Mouse (Mus musculus) testis, postnatal 14 days (tissue): ENCODE data around the gene 1700061G19Rik.
"Not testable (repeated sequence)": the region's sequence is repeated elsewhere in the genome, so short reads cannot be mapped to it uniquely, and the experiment has no call there.

Experiments used
- DNase-seq: peaks from one replicate; pipeline ENCODE4 v3.0.0; 2021; ENCODE audit warnings: low spot score

Gene 1700061G19Rik

DNA sequence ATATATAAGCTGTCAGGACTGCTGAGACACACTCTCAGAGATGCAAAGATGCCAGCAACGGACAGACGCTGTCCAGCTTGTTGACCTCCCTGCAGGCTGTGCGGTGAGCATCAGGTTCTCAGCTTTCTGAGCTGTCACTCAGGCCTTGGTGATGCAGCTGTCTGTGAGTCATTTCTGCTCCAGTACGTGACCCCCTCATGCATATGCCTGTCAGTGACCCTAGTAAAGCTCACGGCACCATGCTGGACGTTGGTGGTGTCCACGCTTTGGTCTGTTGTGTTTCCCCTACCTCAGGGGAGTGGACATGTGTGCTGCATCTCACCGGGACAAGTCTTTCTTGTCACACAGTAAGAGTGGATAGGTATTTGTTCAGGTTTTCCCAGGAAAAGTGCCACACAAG lies 3.5 kb upstream of the 1700061G19Rik start:
- no peak for DNase-seq

DNA sequence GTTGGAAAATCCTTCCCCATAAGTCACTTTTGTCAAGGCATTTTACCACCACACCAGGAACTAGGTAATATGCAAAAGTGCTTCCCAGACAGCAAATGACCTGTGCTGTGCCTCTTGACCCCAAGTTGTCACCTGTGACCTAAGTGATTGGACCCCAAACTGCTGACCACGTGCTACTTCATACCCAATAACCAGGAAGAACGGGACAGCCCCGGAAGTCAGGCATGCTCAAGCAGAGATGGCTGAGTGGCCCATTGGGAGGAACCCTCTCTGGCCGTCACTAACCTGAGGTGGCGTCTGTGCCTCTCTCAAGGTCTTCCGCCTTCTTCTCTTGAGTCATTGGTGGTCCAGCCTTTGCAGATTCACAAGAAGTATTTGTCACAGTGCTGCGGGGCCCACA lies 2.8 kb upstream of the 1700061G19Rik start:
- no peak for DNase-seq

DNA sequence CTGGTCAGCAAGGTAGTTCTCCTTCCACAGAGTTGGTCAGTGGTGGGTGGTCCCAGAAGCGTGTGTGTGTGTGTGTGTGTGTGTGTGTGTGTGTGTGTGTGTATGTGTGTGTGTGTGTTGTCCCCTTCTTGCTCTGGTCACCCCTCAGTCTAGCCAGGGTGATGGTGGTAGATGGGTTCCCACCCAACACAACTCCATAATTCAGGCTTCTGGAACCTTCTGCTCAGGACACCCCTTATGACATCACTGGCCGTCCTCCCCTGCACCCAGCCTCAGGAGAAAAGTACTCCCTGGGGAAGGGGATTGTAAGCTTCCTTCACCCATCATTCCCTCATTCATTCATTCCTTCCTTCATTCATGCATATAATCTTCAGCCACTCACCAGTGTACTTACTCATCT lies 1.0 kb upstream of the 1700061G19Rik start, which contains the start of gene Acsbg2:
Gene Acsbg2, minus strand, starts transcription at position 211 of the 400 bp plus-strand sequence.
- DNase-seq: no peak

DNA sequence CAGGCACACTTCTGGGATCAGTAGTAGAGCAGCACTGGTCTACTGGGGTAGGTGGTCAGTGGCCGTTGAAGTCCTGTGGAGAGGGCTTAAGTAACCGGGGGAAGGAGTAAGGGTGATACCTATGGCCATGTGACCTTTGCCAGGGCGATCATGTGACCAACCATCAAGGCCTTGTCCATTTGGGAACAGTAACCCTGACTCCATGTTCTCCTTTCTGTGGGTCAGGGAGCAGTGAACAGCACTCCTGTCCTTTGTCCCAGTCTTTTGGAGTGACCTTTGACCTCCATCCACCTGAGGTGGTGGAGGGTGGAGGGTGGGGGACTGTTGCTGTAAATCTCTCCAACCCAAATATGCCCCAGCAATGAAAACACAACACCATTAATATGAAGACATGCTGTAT lies 1.2 kb downstream of the 1700061G19Rik start:
- DNase-seq: no peak

DNA sequence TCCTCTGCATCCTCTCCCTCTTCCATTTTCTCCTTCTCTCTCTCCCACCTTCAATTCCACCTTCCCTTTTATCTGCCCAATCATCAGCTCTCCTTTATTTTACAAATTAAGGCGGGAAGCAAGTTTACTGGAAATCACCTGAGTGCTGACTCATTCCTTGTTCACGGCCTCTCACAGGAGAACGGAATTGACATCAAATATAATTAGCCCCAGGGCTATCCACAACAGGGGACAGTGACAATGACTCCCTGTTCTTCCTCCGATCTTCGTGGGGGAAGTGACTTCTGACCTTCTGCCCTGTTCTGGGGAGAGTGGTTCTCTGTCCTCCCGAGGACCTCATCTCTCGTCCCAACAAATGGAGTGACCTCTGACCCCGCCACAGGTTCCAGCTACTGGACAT lies 1.7 kb downstream of the 1700061G19Rik start:
- no peak for DNase-seq

DNA sequence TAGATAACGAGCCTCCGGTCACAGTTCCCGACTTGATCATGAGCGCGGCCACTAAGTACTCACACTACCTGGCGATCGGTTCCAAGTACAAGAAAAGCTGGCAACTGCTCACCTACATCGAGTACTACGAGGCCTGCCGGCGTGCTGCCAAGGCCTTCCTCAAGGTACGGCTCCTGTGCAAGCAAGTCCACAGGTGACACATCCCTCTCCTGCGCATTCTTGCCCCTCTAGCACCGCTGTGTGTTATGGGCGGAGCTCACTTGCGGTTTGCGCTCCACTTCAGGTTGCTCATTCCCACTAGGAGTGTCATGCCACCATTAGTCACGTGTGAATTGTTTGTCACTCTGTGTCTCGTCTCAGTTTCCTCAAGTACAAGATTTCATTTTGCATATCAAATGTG lies 2.1 kb downstream of the 1700061G19Rik start:
- DNase-seq: no peak

GRCm38 (mm10) chr17:56883612-56884011 lies 8.3 kb downstream of the 1700061G19Rik start:
- peak; percentile 38 for DNase-seq

- DNase-seq: no peak
Measured at GRCm38 (mm10) chr17:56884331-56884730, 9.1 kb downstream of the 1700061G19Rik start.

GRCm38 (mm10) chr17:56884809-56885208 lies 9.5 kb downstream of the 1700061G19Rik start:
- no peak for DNase-seq

- DNase-seq: no peak
Measured at GRCm38 (mm10) chr17:56888050-56888449, 12.8 kb downstream of the 1700061G19Rik start.

- no peak for DNase-seq
Measured at GRCm38 (mm10) chr17:56890018-56890417, 14.7 kb downstream of the 1700061G19Rik start.

DNA sequence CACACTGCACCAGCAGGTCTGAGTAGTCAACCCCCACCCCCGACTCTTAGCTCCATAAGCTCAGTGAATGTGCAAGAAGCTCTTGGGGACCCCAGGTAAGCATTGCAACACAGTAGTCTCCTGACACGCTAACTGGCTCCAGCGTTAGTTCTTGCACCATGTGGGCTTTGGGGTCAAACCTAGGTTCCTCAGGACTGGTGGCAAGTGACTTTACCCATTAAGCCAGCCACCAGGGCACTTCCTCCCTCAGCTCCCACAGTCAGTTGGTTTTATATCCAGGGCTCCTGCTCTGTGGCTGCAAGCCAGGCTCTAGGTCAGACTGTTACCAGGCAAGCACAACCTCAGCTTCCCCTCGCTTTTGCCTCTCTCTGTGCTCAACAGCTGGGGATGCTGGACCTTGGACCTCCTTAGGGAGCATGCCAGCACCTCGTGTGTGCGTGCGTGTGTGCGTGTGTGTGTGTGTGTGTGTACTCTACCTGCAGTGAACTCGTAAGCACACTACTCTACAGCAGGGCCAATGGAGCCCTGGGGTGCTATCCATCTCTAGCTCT lies 20.2 kb downstream of the 1700061G19Rik start:
- DNase-seq: no peak

GRCm38 (mm10) chr17:56896513-56897129 lies 21.3 kb downstream of the 1700061G19Rik start:
- no peak for DNase-seq

GRCm38 (mm10) chr17:56897630-56898195 lies 22.4 kb downstream of the 1700061G19Rik start:
- DNase-seq: peak; percentile 48

DNA sequence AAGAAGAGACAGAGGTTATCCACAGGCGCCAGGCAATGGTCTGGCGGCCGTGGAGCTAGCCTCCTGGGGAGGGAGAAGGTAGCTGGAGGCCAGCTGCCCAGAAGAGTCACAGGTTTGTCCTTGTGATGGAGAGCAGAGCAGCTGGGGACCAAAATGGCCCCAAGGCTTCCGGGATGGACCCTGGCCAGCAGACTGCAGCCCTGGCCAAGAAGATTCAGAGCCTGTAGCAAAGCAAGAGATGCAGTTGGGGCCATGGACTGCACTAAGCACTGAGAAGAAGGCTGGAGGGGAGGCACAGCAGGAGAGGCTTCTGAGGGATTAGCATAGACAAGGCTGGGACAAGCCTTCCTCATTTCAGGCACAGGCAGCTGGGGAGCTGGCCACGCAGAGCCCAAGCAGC lies 27.4 kb downstream of the 1700061G19Rik start:
- no peak for DNase-seq

DNA sequence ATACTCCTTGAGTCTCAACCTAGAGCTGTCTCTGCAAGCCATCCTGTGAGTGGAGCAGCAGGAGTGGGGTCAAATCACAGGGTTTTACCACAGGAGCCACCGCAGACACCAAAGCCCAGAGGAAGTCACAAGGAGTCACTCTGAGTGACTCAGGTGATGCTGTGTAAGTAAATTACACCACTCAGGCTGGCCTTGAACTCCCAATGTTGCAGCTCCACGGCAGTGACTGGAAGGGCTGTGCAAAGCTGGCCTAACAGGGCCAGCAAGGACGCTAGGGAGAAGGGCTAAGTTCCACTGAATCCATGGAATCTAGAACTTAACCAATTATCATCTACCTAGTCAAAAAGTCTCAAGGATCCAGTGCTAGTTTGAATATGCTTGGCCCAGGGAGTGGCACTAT lies 30.9 kb downstream of the 1700061G19Rik start:
- no peak for DNase-seq

- no peak for DNase-seq
Measured at GRCm38 (mm10) chr17:56907096-56907495, 31.8 kb downstream of the 1700061G19Rik start.

DNA sequence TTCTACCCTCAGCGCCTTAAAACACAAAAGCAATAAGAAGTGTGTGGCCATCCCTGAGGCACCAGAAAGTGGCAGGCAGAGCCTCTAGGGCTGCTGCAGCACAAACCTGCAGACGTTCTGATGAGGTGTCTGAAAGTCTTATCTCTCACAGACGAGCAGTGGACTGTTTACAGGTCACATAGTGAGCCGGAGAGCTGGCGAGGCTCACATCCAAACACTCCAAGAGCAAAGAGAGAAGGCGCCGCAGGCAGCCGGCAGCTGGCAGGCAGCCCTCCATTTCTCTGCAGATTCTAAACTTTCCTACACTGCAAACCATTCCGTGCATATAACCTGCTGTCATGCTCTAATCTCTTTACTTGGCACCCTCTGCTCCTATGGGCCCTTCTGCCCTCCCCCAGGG lies 32.6 kb downstream of the 1700061G19Rik start:
- no peak for DNase-seq

DNA sequence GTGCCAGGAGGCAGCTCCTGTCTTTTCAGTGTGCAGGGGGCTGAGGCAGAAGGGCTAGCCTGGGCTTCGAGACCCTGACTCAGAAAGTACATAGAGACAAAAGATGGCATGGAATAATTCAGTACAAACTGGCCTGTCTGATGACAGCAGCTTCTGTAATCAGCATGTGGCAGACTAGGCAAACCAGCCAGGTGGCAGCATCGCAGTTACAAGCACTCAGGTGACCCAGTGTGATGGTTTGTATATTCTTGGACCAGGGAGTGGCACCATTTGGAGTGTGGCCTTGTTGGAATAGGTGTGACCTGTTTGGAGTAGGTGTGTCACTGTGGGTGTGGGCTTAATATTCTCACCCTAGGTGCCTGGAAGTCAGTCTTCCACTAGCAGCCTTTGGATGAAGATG lies 34.5 kb downstream of the 1700061G19Rik start:
- DNase-seq: not testable (repeated sequence)

DNA sequence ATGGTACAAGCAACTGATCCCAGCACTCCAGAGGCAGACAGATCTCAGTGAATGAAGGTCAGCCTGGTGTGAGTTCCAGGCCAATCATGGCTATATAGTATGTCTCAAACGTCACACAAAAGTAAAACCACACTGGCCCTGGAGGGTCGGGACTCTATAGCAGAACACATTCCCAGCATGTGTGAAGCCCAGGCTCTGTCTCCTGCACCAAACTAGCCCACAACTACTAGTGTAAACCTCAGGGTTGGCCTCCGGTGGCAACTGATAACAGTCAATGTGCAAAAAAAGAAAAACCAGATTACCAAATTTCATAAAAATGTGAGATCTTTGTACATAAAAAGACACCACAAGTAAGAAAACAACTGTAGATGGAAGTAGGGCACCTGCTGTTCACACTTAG lies 37.7 kb downstream of the 1700061G19Rik start:
- no peak for DNase-seq

GRCm38 (mm10) chr17:56913444-56913843 lies 38.2 kb downstream of the 1700061G19Rik start:
- DNase-seq: no peak

GRCm38 (mm10) chr17:56917166-56917565 lies 41.9 kb downstream of the 1700061G19Rik start:
- no peak for DNase-seq

GRCm38 (mm10) chr17:56919725-56920124 lies 44.4 kb downstream of the 1700061G19Rik start:
- DNase-seq: no peak

DNA sequence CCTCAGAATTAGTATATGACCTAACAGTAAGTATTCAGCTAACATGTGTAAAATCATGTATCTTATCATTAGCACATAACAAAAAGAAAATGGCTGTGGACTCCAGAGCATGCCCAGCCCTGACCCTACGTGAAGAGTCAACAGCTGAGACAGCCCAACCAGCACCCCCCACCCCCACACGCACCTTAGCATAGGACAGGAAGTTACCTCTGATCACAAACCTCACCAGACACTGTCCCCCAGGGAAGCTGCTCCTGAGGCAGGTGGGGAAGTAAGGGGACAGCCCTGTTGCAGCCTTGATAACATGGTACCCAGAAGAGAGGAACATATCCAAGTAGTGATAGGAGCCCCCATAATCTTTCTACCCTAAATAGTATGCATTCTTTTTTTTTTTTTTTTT lies 50.7 kb downstream of the 1700061G19Rik start:
- no peak for DNase-seq
